Mouse (Mus musculus) forebrain, embryonic 16.5 days (tissue): ENCODE measurements around the gene Olfr92. TPM values are rescaled to one million over a fixed set of nuclear protein-coding genes. Genes with fewer than 3 reads are reported as not detected.
"Not testable (repeated sequence)": the region's sequence is repeated elsewhere in the genome, so short reads cannot be mapped to it uniquely, and the experiment has no call there.

Experiments
- ATAC-seq: fragments of 200-750 bp; cut with Nextera tagmentation; 2 replicates; pipeline ENCODE4 v1.8.0; 2017; ENCODE audit warnings: mild to moderate bottlenecking, moderate library complexity
- H3K27ac ChIP-seq: fragments of 300-500 bp; sonication (generic); 2 replicates; pipeline ENCODE4 v1.5.1; 2014; ENCODE audit warnings: low read length, control low read depth
- H3K27me3 ChIP-seq: fragments of 300-500 bp; sonication (generic); replicated peaks from 2 replicates; pipeline ENCODE4 v1.6.1; 2014; ENCODE audit warnings: low read length; ENCODE audit not compliant: control insufficient read depth, insufficient read depth
- H3K36me3 ChIP-seq: fragments of 300-500 bp; sonication (generic); 2 replicates; pipeline ENCODE4 v1.6.1; 2014; ENCODE audit not compliant: control insufficient read depth, insufficient read depth
- H3K4me1 ChIP-seq: fragments of 300-500 bp; sonication (generic); replicated peaks from 2 replicates; pipeline ENCODE4 v1.6.1; 2014; ENCODE audit warnings: low read length; ENCODE audit not compliant: control insufficient read depth, insufficient read depth
- H3K4me2 ChIP-seq: fragments of 300-500 bp; sonication (generic); 2 replicates; pipeline ENCODE4 v1.6.1; 2014; ENCODE audit warnings: mild to moderate bottlenecking, low read length, control low read depth
- H3K4me3 ChIP-seq: fragments of 300-500 bp; sonication (generic); replicated peaks from 2 replicates; pipeline ENCODE4 v1.5.1; 2014; ENCODE audit warnings: mild to moderate bottlenecking, low read length, control low read depth
- H3K9ac ChIP-seq: fragments of 300-500 bp; sonication (generic); replicated peaks from 2 replicates; pipeline ENCODE4 v1.6.1; 2014; ENCODE audit warnings: low read depth, low read length, control low read depth
- H3K9me3 ChIP-seq: fragments of 300-500 bp; sonication (generic); 2 replicates; pipeline ENCODE4 v1.6.1; 2016; ENCODE audit warnings: low read length; ENCODE audit not compliant: control insufficient read depth
- WGBS: fragments of 180-500 bp; shearing (Covaris S2); extraction: QIAGEN DNeasy Blood & Tissue Kit; methylation state at CpG from one replicate; pipeline ENCODE4 v1.1.7; 2014; 5-methylcytosine and 5-hydroxymethylcytosine counted together
- polyA plus RNA-seq: library from polyadenylated mRNA; unstranded; fragments of >200 nt; fragmentation: Nextera tagmentation; extraction: Ambion mirVana; gene quantifications from 2 replicates; pipeline ENCODE4 v1.2.1, GENCODE M21; 2015

Gene Olfr92
- not detected in 2 replicates for polyA plus RNA-seq

- Histone ChIP-seq H3K36me3 (no peaks in the 10 kb centered on the region), H3K27ac (no peak within 1 kb of the TSS), H3K4me2 (no peak within 1 kb of the TSS), H3K4me3 (no peak within 1 kb of the TSS), H3K9me3 (no peaks in the 10 kb centered on the region), H3K9ac (no peak within 1 kb of the TSS), H3K27me3 (no peaks in the 10 kb centered on the region), H3K4me1 (no peaks in the 10 kb centered on the region)
- no peak for ATAC-seq
- 92% methylated on average over 2 of the region's 2 CpGs for WGBS
Measured at GRCm38 (mm10) chr17:37119988-37120387, at the start of gene Olfr92. TSS of gene Olfr92 (minus strand) at chr17:37120088.

- no peak for ATAC-seq
Measured at GRCm38 (mm10) chr17:37161394-37161793, 41.5 kb upstream of the Olfr92 start, which contains the start of gene Olfr93. TSS of gene Olfr93 (minus strand) at chr17:37161494.

GRCm38 (mm10) chr17:37131366-37131765 is 11.5 kb upstream of the Olfr92 start:
- H3K9me3 ChIP-seq, H3K27me3 ChIP-seq, H3K4me3 ChIP-seq, H3K9ac ChIP-seq, H3K27ac ChIP-seq, ATAC-seq, H3K4me2 ChIP-seq, H3K4me1 ChIP-seq, H3K36me3 ChIP-seq: not testable (repeated sequence)
- WGBS, result 57% methylated on average over 4 of the region's 4 CpGs

More at GRCm38 (mm10) chr17:37161394-37161793, 41.5 kb upstream of the Olfr92 start, which contains the start of gene Olfr93:
- no peaks in the 10 kb centered on the region for H3K36me3 ChIP-seq
- H3K4me3 ChIP-seq, result no peak within 1 kb of the TSS
- H3K27me3 ChIP-seq, result no peaks in the 10 kb centered on the region
- no peaks in the 10 kb centered on the region for H3K9me3 ChIP-seq
- no peak within 1 kb of the TSS for H3K9ac ChIP-seq
- no peaks in the 10 kb centered on the region for H3K4me1 ChIP-seq
- no peak within 1 kb of the TSS for H3K4me2 ChIP-seq
- H3K27ac ChIP-seq, result no peak within 1 kb of the TSS

- Histone ChIP-seq H3K27me3 (no peaks in the 10 kb centered on the region), H3K4me1 (no peaks in the 10 kb centered on the region), H3K4me2 (no peak within 1 kb of the TSS), H3K27ac (no peak within 1 kb of the TSS), H3K9ac (no peak within 1 kb of the TSS), H3K36me3 (no peaks in the 10 kb centered on the region), H3K4me3 (no peak within 1 kb of the TSS), H3K9me3 (no peaks in the 10 kb centered on the region)
- ATAC-seq, result no peak
- WGBS, result 86% methylated on average over 1 of the region's 1 CpGs
Measured at GRCm38 (mm10) chr17:37098178-37098577, 21.7 kb downstream of the Olfr92 start, which contains the start of gene Olfr91. TSS of gene Olfr91 (minus strand) at chr17:37098278.

GRCm38 (mm10) chr17:37093289-37093688 is 26.6 kb downstream of the Olfr92 start:
- no peak overlapping the region for H3K27ac ChIP-seq
- H3K9ac ChIP-seq, result no peak overlapping the region
- H3K36me3 ChIP-seq, result no peaks in the 10 kb centered on the region
- H3K4me2 ChIP-seq, result no peak overlapping the region
- H3K9me3 ChIP-seq, result no peaks in the 10 kb centered on the region
- WGBS, result 75% methylated on average over 5 of the region's 5 CpGs
- H3K4me3 ChIP-seq, result no peak overlapping the region
- no peaks in the 10 kb centered on the region for H3K4me1 ChIP-seq
- ATAC-seq, result no peak
- no peaks in the 10 kb centered on the region for H3K27me3 ChIP-seq

GRCm38 (mm10) chr17:37092198-37092597 is 27.7 kb downstream of the Olfr92 start:
- Histone ChIP-seq H3K4me3 (no peak overlapping the region), H3K36me3 (no peaks in the 10 kb centered on the region), H3K27me3 (no peaks in the 10 kb centered on the region), H3K27ac (no peak overlapping the region), H3K9me3 (no peaks in the 10 kb centered on the region), H3K9ac (no peak overlapping the region), H3K4me1 (no peaks in the 10 kb centered on the region), H3K4me2 (no peak overlapping the region)
- 80% methylated on average over 1 of the region's 1 CpGs for WGBS
- no peak for ATAC-seq

- no peak within 1 kb of the TSS for H3K9ac ChIP-seq
- no peak for ATAC-seq
Measured at GRCm38 (mm10) chr17:37088399-37088798, 31.5 kb downstream of the Olfr92 start, which contains the start of gene Olfr90. TSS of gene Olfr90 (minus strand) at chr17:37088499.

GRCm38 (mm10) chr17:37085545-37085944 is 34.3 kb downstream of the Olfr92 start:
- Histone ChIP-seq H3K36me3 (no peaks in the 10 kb centered on the region), H3K9ac (no peak overlapping the region), H3K4me1 (no peaks in the 10 kb centered on the region), H3K4me2 (no peak overlapping the region), H3K27ac (no peak overlapping the region), H3K27me3 (no peaks in the 10 kb centered on the region), H3K4me3 (no peak overlapping the region), H3K9me3 (no peaks in the 10 kb centered on the region)
- WGBS, result 82% methylated on average over 10 of the region's 10 CpGs
- ATAC-seq, result no peak

More at GRCm38 (mm10) chr17:37088399-37088798, 31.5 kb downstream of the Olfr92 start, which contains the start of gene Olfr90:
- Histone ChIP-seq H3K4me3 (no peak within 1 kb of the TSS), H3K4me1 (no peaks in the 10 kb centered on the region), H3K4me2 (no peak within 1 kb of the TSS), H3K36me3 (no peaks in the 10 kb centered on the region), H3K27me3 (no peaks in the 10 kb centered on the region), H3K27ac (no peak within 1 kb of the TSS), H3K9me3 (no peaks in the 10 kb centered on the region)

GRCm38 (mm10) chr17:37084632-37085031 is 35.3 kb downstream of the Olfr92 start:
- ATAC-seq, result no peak
- Histone ChIP-seq H3K9ac (no peak overlapping the region), H3K4me1 (peaks cover 4% of the 10 kb centered on the region), H3K27me3 (no peaks in the 10 kb centered on the region), H3K36me3 (no peaks in the 10 kb centered on the region), H3K4me2 (no peak overlapping the region), H3K27ac (no peak overlapping the region), H3K4me3 (no peak overlapping the region), H3K9me3 (no peaks in the 10 kb centered on the region)
- WGBS, result 67% methylated on average over 5 of the region's 5 CpGs

- no peak overlapping the region for H3K9ac ChIP-seq
- H3K27ac ChIP-seq, result no peak overlapping the region
- peak; percentile 56 for ATAC-seq
- H3K36me3 ChIP-seq, result no peaks in the 10 kb centered on the region
- peaks cover 16% of the 10 kb centered on the region for H3K4me1 ChIP-seq
- 7% methylated on average over 8 of the region's 8 CpGs for WGBS
- H3K9me3 ChIP-seq, result no peaks in the 10 kb centered on the region
- H3K4me2 ChIP-seq, result no peak overlapping the region
- H3K27me3 ChIP-seq, result no peaks in the 10 kb centered on the region
- H3K4me3 ChIP-seq, result no peak overlapping the region
Measured at GRCm38 (mm10) chr17:37083327-37083726, 36.6 kb downstream of the Olfr92 start.
